Mouse (Mus musculus) layer of hippocampus, postnatal 25 days (tissue): ENCODE measurements around the gene Bean1. TPM values are rescaled to one million over a fixed set of nuclear protein-coding genes. Genes with fewer than 3 reads are reported as not detected.
"Not testable (repeated sequence)": the region's sequence is repeated elsewhere in the genome, so short reads cannot be mapped to it uniquely, and the experiment has no call there.

Experiments
- DNase-seq, 2 experiments: peaks; one replicate each; pipeline ENCODE4 v3.0.0; 2022; ENCODE audit warnings: mixed read lengths in 2 of 2, low spot score in 1 of 2; ENCODE audit errors: extremely low spot score in 1 of 2
- total RNA-seq, 2 experiments: library from RNA; stranded (reverse); gene quantifications; 2 replicates each; pipeline ENCODE4 v1.2.3; 2021

The Bean1 gene
- total RNA-seq, 2 experiments from 2014 or later = 5.8 to 5.9 TPM

GRCm38 (mm10) chr8:104234573-104234972, 64.3 kb downstream of the Bean1 start:
- DNase-seq = no peak

- no peak for DNase-seq
Measured at GRCm38 (mm10) chr8:104239418-104239861, 69.2 kb downstream of the Bean1 start.

GRCm38 (mm10) chr8:104242038-104242644, 71.9 kb downstream of the Bean1 start:
- no peak for DNase-seq

- DNase-seq = peak in 1 of 2 experiments; percentile 1
Measured at GRCm38 (mm10) chr8:104246621-104247020, 76.4 kb downstream of the Bean1 start.

- peak in 1 of 2 experiments; percentile 4 for DNase-seq
Measured at GRCm38 (mm10) chr8:104247054-104247907, 77.0 kb downstream of the Bean1 start.

- DNase-seq = peak in 1 of 2 experiments; percentile 10
Measured at GRCm38 (mm10) chr8:104247908-104248275, 77.7 kb downstream of the Bean1 start.

GRCm38 (mm10) chr8:104248276-104248675, 78.0 kb downstream of the Bean1 start, which contains the start of gene Tk2:
TSS of gene Tk2 (minus strand) at chr8:104248558.
- peak; percentile 60 to 64 for DNase-seq

- DNase-seq = peak in 1 of 2 experiments; percentile 2
Measured at GRCm38 (mm10) chr8:104249442-104249996, 79.3 kb downstream of the Bean1 start.

- DNase-seq = peak; percentile 57 to 70
Measured at GRCm38 (mm10) chr8:104250439-104251367, 80.5 kb downstream of the Bean1 start, which contains the start of gene Cklf. TSS of gene Cklf (plus strand) at chr8:104250861.

- no peak for DNase-seq
Measured at GRCm38 (mm10) chr8:104251461-104251860, 81.2 kb downstream of the Bean1 start.

- no peak for DNase-seq
Measured at GRCm38 (mm10) chr8:104253016-104253415, 82.8 kb downstream of the Bean1 start.

GRCm38 (mm10) chr8:104261802-104262201, 91.6 kb downstream of the Bean1 start:
- not testable (repeated sequence) for DNase-seq

- DNase-seq = not testable (repeated sequence)
Measured at GRCm38 (mm10) chr8:104264271-104264935, 94.2 kb downstream of the Bean1 start.

GRCm38 (mm10) chr8:104268368-104268767, 98.1 kb downstream of the Bean1 start:
- no peak for DNase-seq

Other genes with a start within 250 kb of the Bean1 start
- gene Cdh5, start 68.8 kb upstream of the Bean1 start, total RNA-seq = 10 to 100 TPM in 1 of 2 experiments, 1 to 10 TPM in 1; 8.5 to 10.3 TPM
- gene Tk2, start 78.1 kb downstream of the Bean1 start, total RNA-seq = 10 to 100 TPM; 36.4 to 37.7 TPM
- gene Cklf, start 80.4 kb downstream of the Bean1 start, total RNA-seq = 1 to 10 TPM; 6.3 to 9.9 TPM
- gene Cmtm2a, start 122.7 kb downstream of the Bean1 start, total RNA-seq = not detected
- gene Gm45711, start 139.6 kb downstream of the Bean1 start, total RNA-seq = not detected
- gene Cmtm1, start 139.7 kb downstream of the Bean1 start, total RNA-seq = not detected
- gene Gm11020, start 151.1 kb downstream of the Bean1 start, total RNA-seq = not detected
- not detected for gene Cmtm2b, start 151.8 kb downstream of the Bean1 start, total RNA-seq
- gene Cmtm3, start 169.0 kb downstream of the Bean1 start, total RNA-seq = 10 to 100 TPM; 12.4 to 16.5 TPM
- 10 to 100 TPM; 53.2 to 56.9 TPM for gene Cmtm4, start 225.4 kb downstream of the Bean1 start, total RNA-seq